Mouse (Mus musculus) brain, embryonic 14.5 days (tissue): ENCODE measurements at regions not wholly inside any gene's neighbourhood (a gene's known extent, or its start where the extent isn't known, plus 50 kb on each side); places are given as distances from the start of the nearest gene placed in this dataset.

ENCODE experiments used
- CTCF ChIP-seq: fragments of 200-500 bp; IDR thresholded peaks from 2 replicates; pipeline ENCODE4 v1.5.1; 2012; ENCODE audit warnings: inconsistent platforms, mild to moderate bottlenecking, moderate library complexity, borderline replicate concordance; ENCODE audit not compliant: insufficient read depth, insufficient read length; ENCODE audit errors: extremely low read depth
- POLR2A ChIP-seq: fragments of 200-500 bp; IDR thresholded peaks from 2 replicates; pipeline ENCODE4 v1.6.1; 2012; ENCODE audit warnings: mild to moderate bottlenecking, inconsistent platforms, borderline replicate concordance; ENCODE audit not compliant: poor library complexity, insufficient read depth, insufficient read length, severe bottlenecking; ENCODE audit errors: extremely low read depth

- no peak for TF ChIP-seq POLR2A
- peak; percentile 10; the same call in 1 of the 2 replicates for TF ChIP-seq CTCF
Measured at GRCm38 (mm10) chr17:79206563-79206962, 148.3 kb downstream of the Cdc42ep3 start.
